Mouse (Mus musculus) C2C12 (cell line): ENCODE data around the gene Lrrc10b.

Experiments used
- CEBPB ChIP-seq: IDR thresholded peaks from one replicate; pipeline ENCODE4 v1.6.1; 2011; ENCODE audit warnings: low read depth, mild to moderate bottlenecking, control low read depth, moderate library complexity
- CTCF ChIP-seq: IDR thresholded peaks from one replicate; pipeline ENCODE4 v1.5.1; 2011; ENCODE audit not compliant: control insufficient read depth, insufficient read depth, insufficient read length
- FOSL1 ChIP-seq: IDR thresholded peaks from one replicate; pipeline ENCODE4 v1.8.0; 2011; ENCODE audit warnings: mild to moderate bottlenecking, low read length; ENCODE audit not compliant: poor library complexity, insufficient read depth, severe bottlenecking
- MAX ChIP-seq: IDR thresholded peaks from one replicate; pipeline ENCODE4 v1.6.1; 2011; ENCODE audit warnings: mild to moderate bottlenecking, control low read depth
- MYOD1 ChIP-seq: IDR thresholded peaks from one replicate; pipeline ENCODE4 v1.6.1; 2011; ENCODE audit warnings: low read depth; ENCODE audit not compliant: control insufficient read depth, insufficient read length
- MYOG ChIP-seq: IDR thresholded peaks from one replicate; pipeline ENCODE4 v1.6.1; 2011; ENCODE audit not compliant: control insufficient read depth, insufficient read length; ENCODE audit errors: extremely low read depth
- USF1 ChIP-seq: IDR thresholded peaks from one replicate; pipeline ENCODE4 v1.6.1; 2011; ENCODE audit warnings: low read depth, mild to moderate bottlenecking, control low read depth, moderate library complexity

- TF ChIP-seq MYOD1 (no peak), CTCF (no peak), MYOG (no peak), MAX (no peak), CEBPB (no peak), USF1 (no peak), FOSL1 (peak; percentile 79)
These were observed 40.4 kb upstream of the Lrrc10b start for GRCm38 (mm10) chr19:10497512-10498160.
